Mouse (Mus musculus) G1E-ER4 (cell line): Measurements from ENCODE around the gene Csnk2b. TPM values are rescaled to one million over a fixed set of nuclear protein-coding genes. Genes with fewer than 3 reads are reported as not detected.

ENCODE experiments used
- GATA1 ChIP-seq: IDR thresholded peaks from one replicate; pipeline ENCODE4 v1.8.0; 2012; ENCODE audit warnings: low read length, inconsistent platforms
- polyA plus RNA-seq: library from polyadenylated mRNA; stranded (reverse); fragments of >175 nt; gene quantifications from 2 replicates; pipeline ENCODE4 v1.2.3, GENCODE M21; 2012

Gene Csnk2b
- polyA plus RNA-seq, 1 experiment: 66.1 TPM

DNA sequence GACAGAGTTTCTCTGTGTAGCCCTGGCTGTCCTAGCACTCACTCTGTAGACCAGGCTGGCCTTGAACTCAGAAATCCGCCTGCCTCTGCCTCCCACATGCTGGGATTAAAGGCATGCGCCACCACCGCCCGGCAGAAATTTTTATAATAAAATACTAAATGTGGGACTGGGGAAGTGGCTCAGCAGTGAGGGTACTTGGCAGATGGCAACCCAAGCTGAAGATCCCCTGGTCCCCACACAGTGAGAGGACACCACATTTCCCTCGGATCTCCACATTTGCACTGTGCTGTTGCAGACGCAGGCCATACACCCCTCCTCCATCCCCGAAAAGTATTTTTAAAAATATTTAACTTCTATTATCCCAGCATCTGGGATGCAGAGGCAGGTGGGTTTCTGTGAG, 11.7 kb upstream of the Csnk2b start:
- no peak for TF ChIP-seq GATA1

GRCm38 (mm10) chr17:35132174-35132560, 10.3 kb upstream of the Csnk2b start:
- TF ChIP-seq GATA1: no peak

GRCm38 (mm10) chr17:35131500-35132173, 9.8 kb upstream of the Csnk2b start, which contains the start of gene Apom:
Gene Apom, minus strand, starts transcription at chr17:35132050.
- no peak for TF ChIP-seq GATA1

DNA sequence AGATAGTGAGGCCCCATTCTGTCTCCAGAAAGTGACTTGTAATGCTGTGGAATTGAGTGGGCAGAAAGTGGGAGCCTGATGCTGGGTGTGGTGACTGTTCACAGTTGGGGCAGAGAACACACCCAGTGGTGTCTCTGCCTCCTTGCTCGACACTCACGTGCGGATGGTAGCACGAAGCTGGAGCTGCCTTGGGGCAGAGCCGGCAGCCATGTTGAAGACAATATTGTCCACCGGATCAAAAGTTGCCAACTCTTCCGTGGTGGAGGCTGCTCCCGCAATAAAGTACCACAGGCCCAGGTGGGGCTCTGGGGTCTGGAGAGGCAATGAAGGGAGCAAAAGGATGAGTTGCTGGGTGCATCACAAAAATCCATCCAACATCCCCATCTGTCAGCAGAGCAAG, 9.2 kb upstream of the Csnk2b start:
- TF ChIP-seq GATA1: no peak

DNA sequence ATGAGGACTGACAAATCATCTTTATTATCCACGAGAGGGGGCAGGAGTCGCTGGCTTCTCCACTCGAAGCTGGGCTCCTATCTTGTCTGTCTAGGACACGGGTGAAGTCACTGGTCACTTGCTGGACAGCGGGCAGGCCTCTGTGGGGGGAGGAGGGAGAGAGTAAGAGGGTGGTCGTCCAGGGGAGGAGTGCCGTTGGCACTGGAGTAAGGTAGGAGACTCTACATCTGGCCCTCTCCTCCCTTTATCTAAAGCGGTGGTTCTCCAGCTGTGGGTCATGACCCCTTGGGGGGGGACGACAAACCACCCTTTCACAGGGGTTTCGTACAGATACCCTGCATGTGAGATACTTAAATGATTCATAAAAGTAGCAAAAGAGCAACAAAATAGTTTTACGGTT, 7.1 kb upstream of the Csnk2b start:
- no peak for TF ChIP-seq GATA1

GRCm38 (mm10) chr17:35127017-35127416, 5.2 kb upstream of the Csnk2b start:
- no peak for TF ChIP-seq GATA1

- TF ChIP-seq GATA1: no peak
Observed at GRCm38 (mm10) chr17:35126206-35126611, 4.4 kb upstream of the Csnk2b start, which contains the start of gene D17H6S53E. Gene D17H6S53E, plus strand, starts transcription at chr17:35126373.

DNA sequence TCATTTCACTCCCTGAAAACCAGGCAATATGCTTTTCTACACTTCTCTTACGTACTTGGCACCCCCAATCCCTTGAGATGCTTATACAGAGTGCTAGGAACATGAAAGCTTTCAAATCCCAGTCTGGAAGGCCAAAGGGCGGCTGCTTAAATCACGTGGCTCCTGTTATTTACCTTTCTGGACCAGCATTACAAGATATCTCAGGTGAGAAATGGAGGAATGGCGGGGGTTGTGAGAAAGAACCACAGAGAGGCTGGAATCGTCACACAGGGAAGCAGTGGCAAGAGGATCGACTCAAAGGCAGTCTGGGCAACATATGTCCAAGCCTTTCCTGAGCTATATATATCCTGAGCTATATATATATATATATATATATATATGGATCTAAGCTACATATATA, 3.7 kb upstream of the Csnk2b start:
- TF ChIP-seq GATA1: no peak

DNA sequence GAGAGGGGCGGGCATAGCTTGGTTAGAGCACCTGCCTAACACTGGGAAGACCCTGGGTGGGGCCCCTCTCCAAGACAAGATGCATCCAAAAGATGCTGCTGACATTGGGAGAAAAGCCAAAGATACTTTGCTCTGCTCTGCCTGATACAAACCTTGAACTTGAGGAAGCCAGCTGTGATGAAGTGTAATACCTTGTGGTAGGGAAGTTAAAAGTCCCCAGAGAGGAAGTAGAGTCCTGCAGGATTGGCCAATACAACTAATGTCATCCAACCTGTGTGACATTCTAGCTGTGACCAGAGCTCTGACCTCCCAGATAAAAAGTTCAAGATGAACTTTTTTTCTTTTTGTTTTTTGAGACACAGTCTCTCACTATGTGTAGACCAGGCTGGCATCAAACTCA, 3.2 kb upstream of the Csnk2b start:
- TF ChIP-seq GATA1: no peak

DNA sequence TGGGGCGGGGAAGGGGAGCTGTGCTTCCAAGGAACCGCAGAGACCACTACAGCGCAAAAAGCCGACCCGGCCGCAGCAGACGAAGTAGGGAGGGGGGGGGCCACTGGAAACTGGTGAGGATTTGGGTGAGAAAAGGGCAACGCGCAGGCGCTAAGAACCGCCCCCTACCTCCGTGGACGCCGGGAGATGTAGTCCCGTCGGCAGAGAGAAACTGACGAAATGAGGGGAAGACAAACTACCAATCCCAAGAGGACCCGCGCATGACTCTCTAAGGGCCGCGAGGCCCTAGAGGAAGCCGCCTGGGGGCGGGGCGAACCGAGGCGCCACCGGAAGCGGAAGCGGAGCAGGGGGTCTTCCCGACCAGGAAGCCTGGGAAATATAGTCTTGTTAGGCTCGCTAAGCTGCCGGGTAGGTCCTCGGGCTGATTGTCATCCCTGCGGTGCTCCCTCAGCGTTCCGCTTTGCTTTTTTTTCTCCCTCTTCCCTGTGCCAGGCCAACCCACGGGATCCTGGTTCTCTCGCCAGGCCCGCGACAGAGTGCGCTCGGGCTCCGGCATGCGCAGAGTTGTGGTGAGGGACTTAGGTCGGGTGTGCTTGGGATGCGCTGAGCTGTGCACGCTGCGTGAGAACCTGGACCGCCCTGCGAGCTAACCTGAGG, 582 bp downstream of the Csnk2b start, which contains the start of gene Gpank1:
Gene Gpank1, plus strand, starts transcription at position 313 of the 657 bp plus-strand sequence.
- no peak for TF ChIP-seq GATA1

GRCm38 (mm10) chr17:35120745-35121142, 1.1 kb downstream of the Csnk2b start:
- TF ChIP-seq GATA1: no peak

- TF ChIP-seq GATA1: no peak
Observed at GRCm38 (mm10) chr17:35115046-35116019, 6.5 kb downstream of the Csnk2b start, which contains the start of gene Ly6g5b. Gene Ly6g5b, minus strand, starts transcription at chr17:35115428.

- TF ChIP-seq GATA1: no peak
Observed at GRCm38 (mm10) chr17:35111774-35112173, 10.1 kb downstream of the Csnk2b start.

GRCm38 (mm10) chr17:35108097-35108496, 13.8 kb downstream of the Csnk2b start, which contains the start of gene Ly6g5c:
Gene Ly6g5c, plus strand, starts transcription at chr17:35108279.
- TF ChIP-seq GATA1: no peak

- no peak for TF ChIP-seq GATA1
Observed at GRCm38 (mm10) chr17:35106522-35106921, 15.3 kb downstream of the Csnk2b start.
